Mouse (Mus musculus) thymus, adult 2 months (tissue): ENCODE results near the gene St6galnac3.

Source experiments
- CTCF ChIP-seq: fragments of 200-500 bp; IDR thresholded peaks from 2 replicates; pipeline ENCODE4 v1.5.1; 2012; ENCODE audit warnings: mild to moderate bottlenecking, control low read depth, low read length, moderate library complexity, borderline replicate concordance; ENCODE audit not compliant: control insufficient read depth, poor library complexity, insufficient read depth; ENCODE audit errors: extremely low read depth
- POLR2A ChIP-seq: fragments of 200-500 bp; IDR thresholded peaks from 2 replicates; pipeline ENCODE4 v1.6.1; 2012; ENCODE audit warnings: mild to moderate bottlenecking, low read length, control low read depth, moderate library complexity; ENCODE audit not compliant: control insufficient read depth, poor library complexity, insufficient read depth; ENCODE audit errors: extremely low read depth

- TF ChIP-seq POLR2A (no peak), CTCF (peak; percentile 32; the same call in 1 of the 2 replicates)
These were observed 223.6 kb downstream of the St6galnac3 start for GRCm38 (mm10) chr3:153501333-153501877.
